Mouse (Mus musculus): ENCODE measurements around the gene Pigx. TPM values are rescaled to one million over a fixed set of nuclear protein-coding genes. Genes with fewer than 3 reads are reported as not detected.
"Not testable (repeated sequence)": the region's sequence is repeated elsewhere in the genome, so short reads cannot be mapped to it uniquely, and the experiment has no call there.

Pigx gene
- total and polyA plus RNA-seq, 2 experiments from 2014 or later: 53.2 to 91.3 TPM

GRCm38 (mm10) chr16:32107342-32108045 is 8.0 kb upstream of the Pigx start:
- DNase-seq (ENCODE audit: low spot score) (no peak), ATAC-seq (ENCODE audit: low FRiP score) (no peak)
- Histone ChIP-seq H3K4me3 (ENCODE audit: low read depth, low read length) (no peak overlapping the region), H3K9me3 (ENCODE audit: low read length) (no peaks in the 10 kb centered on the region), H3K36me3 (ENCODE audit: insufficient read depth, low read length) (peaks cover 36% of the 10 kb centered on the region), H3K4me2 (ENCODE audit: low read depth, low read length, poor library complexity, severe bottlenecking) (no peak overlapping the region), H3K9ac (replicated peaks; ENCODE audit: low read length, poor library complexity, severe bottlenecking) (no peak overlapping the region), H3K27me3 (ENCODE audit: insufficient read depth, low read length) (no peaks in the 10 kb centered on the region), H3K27ac (ENCODE audit: low read depth, low read length) (no peak overlapping the region), H3K4me1 (ENCODE audit: insufficient read depth, low read length) (no peaks in the 10 kb centered on the region)
- TF ChIP-seq CTCF (IDR thresholded peaks at IDR 0.05): no peak
- WGBS: 93% methylated on average over 12 of the region's 12 CpGs

- H3K27me3 ChIP-seq (ENCODE audit: insufficient read depth, low read length): no peaks in the 10 kb centered on the region
- peaks cover 40% of the 10 kb centered on the region for H3K36me3 ChIP-seq (ENCODE audit: insufficient read depth, low read length)
- H3K9me3 ChIP-seq (ENCODE audit: low read length): no peaks in the 10 kb centered on the region
- peak; percentile 31 for TF ChIP-seq CTCF (IDR thresholded peaks at IDR 0.05)
- H3K4me3 ChIP-seq (ENCODE audit: low read depth, low read length): no peak overlapping the region
- no peak overlapping the region for H3K9ac ChIP-seq (replicated peaks; ENCODE audit: low read length, poor library complexity, severe bottlenecking)
- no peak for DNase-seq (ENCODE audit: low spot score)
- no peaks in the 10 kb centered on the region for H3K4me1 ChIP-seq (ENCODE audit: insufficient read depth, low read length)
- ATAC-seq (ENCODE audit: low FRiP score): no peak
- H3K4me2 ChIP-seq (ENCODE audit: low read depth, low read length, poor library complexity, severe bottlenecking): no peak overlapping the region
- no peak overlapping the region for H3K27ac ChIP-seq (ENCODE audit: low read depth, low read length)
- WGBS: 96% methylated on average over 1 of the region's 1 CpGs
These were observed 6.2 kb upstream of the Pigx start for GRCm38 (mm10) chr16:32105698-32106097.

GRCm38 (mm10) chr16:32102295-32102694 is 2.8 kb upstream of the Pigx start:
- no peak for DNase-seq (ENCODE audit: low spot score)
- no peak overlapping the region for H3K9ac ChIP-seq (replicated peaks; ENCODE audit: low read length, poor library complexity, severe bottlenecking)
- H3K27ac ChIP-seq (ENCODE audit: low read depth, low read length): no peak overlapping the region
- H3K4me2 ChIP-seq (ENCODE audit: low read depth, low read length, poor library complexity, severe bottlenecking): no peak overlapping the region
- TF ChIP-seq CTCF (IDR thresholded peaks at IDR 0.05): no peak
- H3K4me1 ChIP-seq (ENCODE audit: insufficient read depth, low read length): no peaks in the 10 kb centered on the region
- no peaks in the 10 kb centered on the region for H3K27me3 ChIP-seq (ENCODE audit: insufficient read depth, low read length)
- peaks cover 23% of the 10 kb centered on the region for H3K36me3 ChIP-seq (ENCODE audit: insufficient read depth, low read length)
- H3K4me3 ChIP-seq (ENCODE audit: low read depth, low read length): no peak overlapping the region
- no peaks in the 10 kb centered on the region for H3K9me3 ChIP-seq (ENCODE audit: low read length)
- ATAC-seq (ENCODE audit: low FRiP score): no peak
- 93% methylated on average over 13 of the region's 13 CpGs for WGBS

GRCm38 (mm10) chr16:32098897-32099637 is 473 bp downstream of the Pigx start:
- peak; percentile 6 for DNase-seq (ENCODE audit: low spot score)
- Histone ChIP-seq H3K9me3 (ENCODE audit: low read length) (no peaks in the 10 kb centered on the region), H3K4me1 (ENCODE audit: insufficient read depth, low read length) (no peaks in the 10 kb centered on the region), H3K9ac (replicated peaks; ENCODE audit: low read length, poor library complexity, severe bottlenecking) (peak overlapping the region; percentile 74), H3K36me3 (ENCODE audit: insufficient read depth, low read length) (peaks cover 15% of the 10 kb centered on the region), H3K4me3 (ENCODE audit: low read depth, low read length) (peak overlapping the region; percentile 96), H3K4me2 (ENCODE audit: low read depth, low read length, poor library complexity, severe bottlenecking) (peak overlapping the region; percentile 81), H3K27ac (ENCODE audit: low read depth, low read length) (peak overlapping the region; percentile 65), H3K27me3 (ENCODE audit: insufficient read depth, low read length) (no peaks in the 10 kb centered on the region)
- ATAC-seq (ENCODE audit: low FRiP score): peak; percentile 76
- 1% methylated on average over 39 of the region's 39 CpGs for WGBS
- no peak for TF ChIP-seq CTCF (IDR thresholded peaks at IDR 0.05)

GRCm38 (mm10) chr16:32097757-32098156 is 1.8 kb downstream of the Pigx start:
- H3K9me3 ChIP-seq (ENCODE audit: low read length); H3K4me2 ChIP-seq (ENCODE audit: low read depth, low read length, poor library complexity, severe bottlenecking); H3K27me3 ChIP-seq (ENCODE audit: insufficient read depth, low read length); ATAC-seq (ENCODE audit: low FRiP score); H3K36me3 ChIP-seq (ENCODE audit: insufficient read depth, low read length); H3K9ac ChIP-seq (replicated peaks; ENCODE audit: low read length, poor library complexity, severe bottlenecking); H3K4me1 ChIP-seq (ENCODE audit: insufficient read depth, low read length); H3K4me3 ChIP-seq (ENCODE audit: low read depth, low read length); H3K27ac ChIP-seq (ENCODE audit: low read depth, low read length); DNase-seq (ENCODE audit: low spot score): not testable (repeated sequence)
- WGBS: 90% methylated on average over 2 of the region's 2 CpGs

- no peak overlapping the region for H3K4me2 ChIP-seq (ENCODE audit: low read depth, low read length, poor library complexity, severe bottlenecking)
- H3K4me3 ChIP-seq (ENCODE audit: low read depth, low read length): no peak overlapping the region
- over 99% methylated on average over 7 of the region's 7 CpGs for WGBS
- no peak for TF ChIP-seq CTCF (IDR thresholded peaks at IDR 0.05)
- no peak for DNase-seq (ENCODE audit: low spot score)
- no peaks in the 10 kb centered on the region for H3K4me1 ChIP-seq (ENCODE audit: insufficient read depth, low read length)
- no peak for ATAC-seq (ENCODE audit: low FRiP score)
- no peak overlapping the region for H3K27ac ChIP-seq (ENCODE audit: low read depth, low read length)
- H3K36me3 ChIP-seq (ENCODE audit: insufficient read depth, low read length): peaks cover 28% of the 10 kb centered on the region
- H3K27me3 ChIP-seq (ENCODE audit: insufficient read depth, low read length): no peaks in the 10 kb centered on the region
- H3K9ac ChIP-seq (replicated peaks; ENCODE audit: low read length, poor library complexity, severe bottlenecking): no peak overlapping the region
- no peaks in the 10 kb centered on the region for H3K9me3 ChIP-seq (ENCODE audit: low read length)
These were observed 8.1 kb downstream of the Pigx start for GRCm38 (mm10) chr16:32091466-32091865.

Data from midbrain, postnatal 0 days (tissue).